Mouse (Mus musculus) small intestine, adult 2 months (tissue): Measurements from ENCODE around the gene Cct3.

Source experiments
- CTCF ChIP-seq: fragments of 200-500 bp; IDR thresholded peaks from 2 replicates; pipeline ENCODE4 v1.5.1; 2012; ENCODE audit warnings: low read depth, mild to moderate bottlenecking, control low read depth, inconsistent platforms, low read length, moderate library complexity, mixed read lengths; ENCODE audit not compliant: insufficient replicate concordance, insufficient read length; ENCODE audit errors: extremely low read depth
- POLR2A ChIP-seq: fragments of 200-500 bp; IDR thresholded peaks from 2 replicates; pipeline ENCODE4 v1.6.1; 2012; ENCODE audit warnings: low read depth, mild to moderate bottlenecking, control low read depth, inconsistent platforms, low read length, moderate library complexity

- no peak for TF ChIP-seq POLR2A
- no peak for TF ChIP-seq CTCF
These were observed 57.7 kb downstream of the Cct3 start for GRCm38 (mm10) chr3:88354396-88355165.
